Mouse (Mus musculus) myocyte (in vitro differentiated cells): ENCODE results near the gene Camk2b.

Source experiments
- MAX ChIP-seq: IDR thresholded peaks from one replicate; pipeline ENCODE4 v1.6.1; 2011; ENCODE audit warnings: low read depth, mild to moderate bottlenecking, control low read depth
- MYOD1 ChIP-seq, 3 experiments: IDR thresholded peaks; one replicate each; pipeline ENCODE4 v1.6.1; 2011; ENCODE audit warnings: control low read depth in 2 of 3, low read depth in 2 of 3, mild to moderate bottlenecking in 2 of 3, moderate library complexity in 1 of 3; ENCODE audit not compliant: insufficient read length in 2 of 3, control insufficient read depth in 1 of 3
- POLR2A ChIP-seq: IDR thresholded peaks from one replicate; pipeline ENCODE4 v1.6.1; 2011; ENCODE audit warnings: low read depth, mild to moderate bottlenecking, control low read depth, moderate library complexity; ENCODE audit not compliant: insufficient read length

DNA sequence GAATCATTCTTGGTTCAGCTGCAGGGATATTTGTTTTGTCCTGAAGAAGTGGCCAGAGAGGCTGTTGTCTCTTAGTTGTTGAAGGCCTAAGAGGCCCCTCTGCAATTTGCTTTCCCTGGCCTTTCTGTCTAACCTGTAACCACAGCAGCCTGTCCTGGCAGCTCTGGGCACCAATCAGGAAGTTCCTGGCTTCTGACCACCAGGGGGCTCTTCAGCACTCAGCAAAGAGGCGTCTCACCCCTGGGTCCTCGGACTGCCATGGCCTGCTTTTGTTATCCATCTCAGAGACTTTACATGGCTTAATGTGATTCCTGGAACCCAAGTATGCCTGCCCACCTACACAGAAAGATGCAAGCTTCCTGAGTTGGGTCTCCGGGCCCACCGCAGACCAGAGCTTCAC, 75.3 kb downstream of the Camk2b start:
- TF ChIP-seq MYOD1 (IDR thresholded peaks at IDR 0.05; ENCODE audit: control insufficient read depth in 1 of 3, insufficient read length in 2 of 3, low read depth in 2 of 3) = no peak
- no peak for TF ChIP-seq MAX
- no peak for TF ChIP-seq POLR2A
